In genomic region chrX:48452931-48453673, GRCm38 (mm10) we compare ENCODE assay signal across 8 mouse cellular contexts. TPM values are rescaled to one million over a fixed set of nuclear protein-coding genes. Genes with fewer than 3 reads are reported as not detected.
DNase-seq lines count a peak whose midpoint lies in the region; ATAC-seq and TF ChIP-seq lines count a peak whose summit lies in the region.

No protein-coding gene starts in this region.

- H3K9me3 ChIP-seq in embryonic facial prominence, embryonic 15.5 days (replicated peaks) = no peaks in the 10 kb centered on the region
- no peaks in the 10 kb centered on the region for H3K9me3 ChIP-seq in hindbrain, embryonic 14.5 days (ENCODE audit: control insufficient read depth, low read length)
- no peaks in the 10 kb centered on the region for H3K9me3 ChIP-seq in liver, embryonic 16.5 days (replicated peaks; ENCODE audit: control insufficient read depth, low read length)

- no peak for ATAC-seq in embryonic facial prominence, embryonic 15.5 days (ENCODE audit: insufficient number of reproducible peaks, low FRiP score, low TSS enrichment, low read depth)
- no peak for ATAC-seq in hindbrain, embryonic 14.5 days (ENCODE audit: low FRiP score)
- ATAC-seq in liver, embryonic 16.5 days (ENCODE audit: low read depth) = peak; percentile 27; the same call in 1 of the 2 replicates

- H3K4me3 ChIP-seq in testis, adult 2 months (ENCODE audit: control insufficient read depth, low read depth, low read length) = peak overlapping the region; percentile 86
- H3K4me3 ChIP-seq in embryonic facial prominence, embryonic 15.5 days (replicated peaks) = peak overlapping the region; percentile 53
- peak overlapping the region; percentile 33 for H3K4me3 ChIP-seq in hindbrain, embryonic 14.5 days (replicated peaks; ENCODE audit: low read length)
- peak overlapping the region; percentile 70 for H3K4me3 ChIP-seq in liver, embryonic 16.5 days (ENCODE audit: low read depth, low read length)
- H3K4me3 ChIP-seq in olfactory bulb, adult 2 months (ENCODE audit: insufficient read depth, low read depth, low read length) = peak overlapping the region; percentile 21

- H3K9ac ChIP-seq in embryonic facial prominence, embryonic 15.5 days = peak overlapping the region; percentile 45
- H3K9ac ChIP-seq in hindbrain, embryonic 14.5 days = no peak overlapping the region
- H3K9ac ChIP-seq in liver, embryonic 16.5 days (ENCODE audit: low read depth, low read length) = peak overlapping the region; percentile 70

- H3K4me1 ChIP-seq in testis, adult 2 months (ENCODE audit: control insufficient read depth, insufficient read depth, low read length) = peaks cover 7% of the 10 kb centered on the region
- H3K4me1 ChIP-seq in embryonic facial prominence, embryonic 15.5 days = 0 out of 2 replicates have a peak, but pooled peaks cover 5% of the 10 kb centered on the region
- no peaks in the 10 kb centered on the region for H3K4me1 ChIP-seq in hindbrain, embryonic 14.5 days (replicated peaks; ENCODE audit: control insufficient read depth, insufficient read depth, low read length)
- H3K4me1 ChIP-seq in liver, embryonic 16.5 days (ENCODE audit: control insufficient read depth, low read depth, low read length) = peaks cover 9% of the 10 kb centered on the region
- H3K4me1 ChIP-seq in olfactory bulb, adult 2 months (ENCODE audit: control insufficient read depth, insufficient read depth, low read length) = peaks cover 6% of the 10 kb centered on the region; the same call in 1 of the 2 replicates

- H3K27ac ChIP-seq in testis, adult 2 months (ENCODE audit: control insufficient read depth, insufficient read depth, low read depth, low read length) = peak overlapping the region; percentile 70
- 0 out of 2 replicates have a peak overlapping the region, but pooled peaks have one; percentile 51 for H3K27ac ChIP-seq in embryonic facial prominence, embryonic 15.5 days (replicated peaks)
- no peak overlapping the region for H3K27ac ChIP-seq in hindbrain, embryonic 14.5 days
- H3K27ac ChIP-seq in liver, embryonic 16.5 days (ENCODE audit: low read length) = peak overlapping the region; percentile 55
- H3K27ac ChIP-seq in olfactory bulb, adult 2 months (ENCODE audit: insufficient read depth, low read depth, low read length) = no peak overlapping the region

- H3K27me3 ChIP-seq in testis, adult 2 months (ENCODE audit: control insufficient read depth, insufficient read depth, low read length) = no peaks in the 10 kb centered on the region
- H3K27me3 ChIP-seq in embryonic facial prominence, embryonic 15.5 days = no peaks in the 10 kb centered on the region
- peaks cover 18% of the 10 kb centered on the region; the same call in 1 of the 2 replicates for H3K27me3 ChIP-seq in hindbrain, embryonic 14.5 days (ENCODE audit: control insufficient read depth, insufficient read depth, low read length)
- peaks cover 3% of the 10 kb centered on the region for H3K27me3 ChIP-seq in liver, embryonic 16.5 days (ENCODE audit: control insufficient read depth, insufficient read depth, low read depth, low read length)

- DNase-seq in testis, postnatal 14 days (ENCODE audit: low spot score) = no peak
- no peak for DNase-seq in hindbrain, embryonic 14.5 days (ENCODE audit: low spot score)
- no peak for DNase-seq in cerebellum, postnatal 36 days
- no peak for DNase-seq in T-cell, adult 2 months (ENCODE audit: low spot score)

- no peak for TF ChIP-seq CTCF in testis, adult 2 months (IDR thresholded peaks at IDR 0.05; ENCODE audit: control insufficient read depth, insufficient read depth, insufficient replicate concordance, low read depth, low read length)
- no peak for TF ChIP-seq CTCF in olfactory bulb, adult 2 months (IDR thresholded peaks at IDR 0.05; ENCODE audit: insufficient read depth, low read depth, low read length)

- TF ChIP-seq POLR2A in testis, adult 2 months (IDR thresholded peaks at IDR 0.05; ENCODE audit: control insufficient read depth, low read depth, low read length) = no peak
- TF ChIP-seq POLR2A in olfactory bulb, adult 2 months (IDR thresholded peaks at IDR 0.05; ENCODE audit: insufficient read depth, low read depth, low read length) = no peak

- peak overlapping the region; percentile 52 for H3K4me2 ChIP-seq in embryonic facial prominence, embryonic 15.5 days (replicated peaks)
- peak overlapping the region; percentile 47 for H3K4me2 ChIP-seq in hindbrain, embryonic 14.5 days (replicated peaks)
- peak overlapping the region; percentile 61 for H3K4me2 ChIP-seq in liver, embryonic 16.5 days (ENCODE audit: low read depth, low read length)

- whole genome bisulfite sequencing in embryonic facial prominence, embryonic 15.5 days = 24% methylated on average over 59 of the region's 71 CpGs
- 6% methylated on average over 33 of the region's 71 CpGs for WGBS in hindbrain, embryonic 14.5 days
- 18% methylated on average over 66 of the region's 71 CpGs for WGBS in liver, embryonic 16.5 days (ENCODE audit: insufficient replicate concordance)
- WGBS in olfactory bulb, adult 2 months = 24% methylated on average over 60 of the region's 71 CpGs

- no peaks in the 10 kb centered on the region for H3K36me3 ChIP-seq in testis, adult 2 months (ENCODE audit: control insufficient read depth, insufficient read depth, low read length)
- no peaks in the 10 kb centered on the region for H3K36me3 ChIP-seq in embryonic facial prominence, embryonic 15.5 days
- no peaks in the 10 kb centered on the region for H3K36me3 ChIP-seq in hindbrain, embryonic 14.5 days (replicated peaks; ENCODE audit: control insufficient read depth, insufficient read depth)
- no peaks in the 10 kb centered on the region for H3K36me3 ChIP-seq in liver, embryonic 16.5 days (ENCODE audit: control insufficient read depth, insufficient read depth)

RNA-seq across cellular contexts. Expression of gene Elf4, which starts 9.8 kb away (rescaled TPM):
- polyA plus RNA-seq in testis, adult 2 months (2012; rRNA removed) = 2.7 and 4.4 TPM in 2 replicates
- 6.5 and 7.3 TPM in 2 replicates for polyA plus RNA-seq in embryonic facial prominence, embryonic 15.5 days (2015; fragmentation: Nextera tagmentation; extraction: Ambion mirVana)
- 0.83 and 1.2 TPM in 2 replicates for polyA plus RNA-seq in hindbrain, embryonic 14.5 days (2014; fragmentation: Nextera tagmentation; extraction: Ambion mirVana)
- 1.9 and 2.8 TPM in 2 replicates for polyA plus RNA-seq in liver, embryonic 16.5 days (2015; fragmentation: Nextera tagmentation; extraction: Ambion mirVana)
- not detected in 2 replicates for polyA plus RNA-seq in olfactory bulb, adult 2 months (2012; ENCODE audit: insufficient read depth, insufficient read length, low replicate concordance, missing spikeins)

Comparison
In these comparisons a context has a peak if more than half of its experiments do, and no peak if none do; other contexts are left out.
1. H3K27ac ChIP-seq: peak in testis, adult 2 months (single experiment), embryonic facial prominence, embryonic 15.5 days (single experiment) and liver, embryonic 16.5 days (single experiment); none in hindbrain, embryonic 14.5 days (single experiment) and olfactory bulb, adult 2 months (single experiment).
2. H3K4me3 ChIP-seq: peak in every context shown above with its lines; median percentile 86 in testis, adult 2 months; 70 in liver, embryonic 16.5 days; 53 in embryonic facial prominence, embryonic 15.5 days; 33 in hindbrain, embryonic 14.5 days; 21 in olfactory bulb, adult 2 months.
3. Peak in every context shown above with its lines, with median percentiles within 50 percentile points of each other: H3K4me2 ChIP-seq.